Mouse (Mus musculus): ENCODE data around the gene Crybg2.
A peak's percentile ranks its signal among the peaks of the same experiment; 100 is the strongest.

Gene Crybg2

GRCm38 (mm10) chr4:134127793-134128192 lies 67.2 kb downstream of the Crybg2 start:
- DNase-seq (ENCODE audit: low read depth, low spot score) = no peak
- peaks cover 5% of the 10 kb centered on the region for H3K36me3 ChIP-seq (ENCODE audit: control insufficient read depth, insufficient read depth, low read length, poor library complexity, severe bottlenecking)
- H3K27me3 ChIP-seq (ENCODE audit: control insufficient read depth, insufficient read depth, low read length, poor library complexity, severe bottlenecking) = no peaks in the 10 kb centered on the region

GRCm38 (mm10) chr4:134128221-134128982 lies 67.8 kb downstream of the Crybg2 start, which contains the start of gene Sh3bgrl3:
Gene Sh3bgrl3 (minus strand): TSS chr4:134128789.
- peaks cover 5% of the 10 kb centered on the region for H3K36me3 ChIP-seq (ENCODE audit: control insufficient read depth, insufficient read depth, low read length, poor library complexity, severe bottlenecking)
- DNase-seq (ENCODE audit: low read depth, low spot score) = peak; percentile 86
- no peaks in the 10 kb centered on the region for H3K27me3 ChIP-seq (ENCODE audit: control insufficient read depth, insufficient read depth, low read length, poor library complexity, severe bottlenecking)

GRCm38 (mm10) chr4:134128983-134129362 lies 68.4 kb downstream of the Crybg2 start:
- Histone ChIP-seq H3K36me3 (ENCODE audit: control insufficient read depth, insufficient read depth, low read length, poor library complexity, severe bottlenecking) (peaks cover 5% of the 10 kb centered on the region), H3K27me3 (ENCODE audit: control insufficient read depth, insufficient read depth, low read length, poor library complexity, severe bottlenecking) (no peaks in the 10 kb centered on the region)
- peak; percentile 62 for DNase-seq (ENCODE audit: low read depth, low spot score)

DNA sequence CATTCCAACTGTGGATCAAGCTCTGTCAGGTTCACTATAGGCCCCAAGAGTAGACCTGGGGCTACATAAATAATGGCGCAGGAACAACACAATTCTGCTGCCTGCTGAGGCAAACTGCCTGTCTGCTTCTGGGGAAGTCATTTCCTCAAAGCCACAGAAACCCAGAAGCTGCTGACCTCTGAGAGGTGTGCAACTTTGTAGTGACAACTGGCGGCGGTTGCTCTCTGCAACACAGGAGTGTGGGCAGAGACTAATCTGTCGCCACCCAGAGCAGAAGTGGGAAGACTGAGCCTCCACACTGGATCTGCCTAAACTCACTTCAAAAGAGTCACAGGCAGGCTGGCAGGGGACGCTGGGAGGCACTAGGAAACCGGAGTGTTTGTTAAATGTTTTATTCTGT lies 68.9 kb downstream of the Crybg2 start:
- Histone ChIP-seq H3K36me3 (ENCODE audit: control insufficient read depth, insufficient read depth, low read length, poor library complexity, severe bottlenecking) (peaks cover 5% of the 10 kb centered on the region), H3K27me3 (ENCODE audit: control insufficient read depth, insufficient read depth, low read length, poor library complexity, severe bottlenecking) (no peaks in the 10 kb centered on the region)
- DNase-seq (ENCODE audit: low read depth, low spot score) = peak; percentile 53

DNA sequence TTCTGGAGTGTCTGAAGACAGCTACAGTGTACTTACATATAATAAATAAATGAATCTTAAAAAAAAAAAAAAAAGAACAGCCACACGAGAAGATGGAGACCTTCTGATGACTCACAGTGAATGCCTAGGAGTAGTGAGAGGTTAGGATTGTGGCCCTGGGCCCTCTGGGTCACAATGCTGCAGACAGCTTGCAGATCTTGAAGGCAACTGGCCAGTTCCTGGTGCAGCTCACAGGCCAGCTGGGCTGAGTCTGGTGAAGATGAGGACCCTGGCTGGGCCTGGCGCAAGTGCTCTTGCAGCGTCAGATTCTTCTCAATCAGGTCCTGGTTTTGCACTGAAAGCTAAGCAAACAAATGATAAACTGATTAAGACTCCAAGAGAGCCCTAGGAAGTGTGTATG lies 71.5 kb downstream of the Crybg2 start:
- H3K27me3 ChIP-seq (ENCODE audit: control insufficient read depth, insufficient read depth, low read length, poor library complexity, severe bottlenecking) = no peaks in the 10 kb centered on the region
- peaks cover 2% of the 10 kb centered on the region; the same call in 1 of the 2 replicates for H3K36me3 ChIP-seq (ENCODE audit: control insufficient read depth, insufficient read depth, low read length, poor library complexity, severe bottlenecking)
- DNase-seq (ENCODE audit: low read depth, low spot score) = no peak

DNA sequence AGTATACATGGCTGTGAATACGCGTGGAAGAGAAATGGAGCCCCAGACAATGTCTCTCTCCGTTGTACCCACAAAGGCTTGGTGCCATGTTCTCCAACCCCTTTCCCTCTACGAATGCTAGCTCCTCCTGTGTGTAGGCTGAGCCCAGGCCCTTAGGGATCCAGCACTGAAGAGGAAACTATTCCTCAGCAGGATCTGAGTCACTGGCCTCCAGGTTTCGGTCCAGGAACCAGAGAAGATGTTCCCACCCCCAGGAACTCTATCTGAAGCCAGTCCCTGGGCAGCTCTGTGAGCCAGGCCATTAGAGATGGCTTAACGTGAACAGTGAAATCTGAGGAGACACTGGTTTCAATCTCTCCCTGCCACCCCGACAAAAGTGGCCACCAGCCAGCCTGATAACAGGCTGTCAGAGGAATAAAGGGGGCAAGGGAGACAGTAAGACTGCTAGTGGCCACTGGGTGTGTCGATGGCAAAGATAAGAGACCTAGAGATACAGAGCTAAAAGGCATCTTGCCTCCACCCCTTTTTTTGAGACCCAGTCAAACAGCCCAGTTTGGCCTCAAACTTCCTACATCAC lies 72.0 kb downstream of the Crybg2 start:
- Histone ChIP-seq H3K36me3 (ENCODE audit: control insufficient read depth, insufficient read depth, low read length, poor library complexity, severe bottlenecking) (no peaks in the 10 kb centered on the region), H3K27me3 (ENCODE audit: control insufficient read depth, insufficient read depth, low read length, poor library complexity, severe bottlenecking) (no peaks in the 10 kb centered on the region)
- DNase-seq (ENCODE audit: low read depth, low spot score) = no peak

DNA sequence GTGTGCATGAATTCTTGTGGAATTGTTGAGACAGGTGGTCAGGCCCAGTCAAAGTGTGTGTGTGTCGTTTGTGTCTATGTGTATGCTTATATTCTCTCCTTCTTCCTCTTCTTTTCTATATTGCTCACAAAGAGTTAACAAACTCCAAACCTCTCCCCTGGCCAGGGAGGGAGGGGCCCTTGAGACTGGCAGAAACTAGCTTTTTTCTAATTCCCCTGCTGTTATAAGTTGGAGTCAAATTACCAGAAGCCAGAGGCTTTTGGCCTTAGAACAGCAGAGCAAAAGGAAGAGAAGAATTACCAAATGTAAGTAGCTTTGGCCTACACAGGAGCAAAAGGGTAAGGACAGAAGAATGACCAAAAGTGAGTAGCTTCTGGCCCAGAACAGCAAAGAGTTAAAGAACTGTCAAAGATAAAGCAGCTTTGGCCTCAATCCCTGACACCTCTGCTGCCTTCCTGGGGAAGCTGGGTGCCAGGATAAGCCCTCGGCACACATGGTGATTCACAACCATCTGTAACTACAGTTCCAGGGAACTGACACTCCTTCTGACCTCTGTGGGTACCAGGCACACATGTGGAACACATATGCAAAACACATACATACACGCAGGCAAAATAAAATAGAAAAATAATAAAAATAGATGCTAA lies 75.8 kb downstream of the Crybg2 start:
- H3K27me3 ChIP-seq (ENCODE audit: control insufficient read depth, insufficient read depth, low read length, poor library complexity, severe bottlenecking) = no peaks in the 10 kb centered on the region
- DNase-seq (ENCODE audit: low read depth, low spot score) = no peak
- H3K36me3 ChIP-seq (ENCODE audit: control insufficient read depth, insufficient read depth, low read length, poor library complexity, severe bottlenecking) = no peaks in the 10 kb centered on the region

DNA sequence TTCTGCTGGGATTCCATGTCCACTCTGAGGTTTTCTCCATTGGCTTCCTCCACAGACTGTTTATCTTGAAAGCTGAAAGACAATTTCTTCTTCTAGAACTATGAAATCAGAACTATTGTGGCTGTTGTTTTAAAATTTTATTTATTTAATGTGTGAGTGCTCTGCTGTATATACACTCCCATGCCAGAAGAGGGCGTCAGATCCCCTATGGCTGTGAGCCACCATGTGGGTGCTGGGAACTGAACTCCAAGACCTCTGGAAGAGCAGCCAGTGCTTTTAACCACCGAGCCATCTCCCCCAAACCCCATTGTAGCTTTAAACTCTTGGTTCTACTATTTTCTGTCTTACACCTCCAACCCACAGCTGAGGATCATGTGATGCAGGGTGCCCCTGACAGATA lies 78.2 kb downstream of the Crybg2 start:
- H3K36me3 ChIP-seq (ENCODE audit: control insufficient read depth, insufficient read depth, low read length, poor library complexity, severe bottlenecking) = no peaks in the 10 kb centered on the region
- DNase-seq (ENCODE audit: low read depth, low spot score) = no peak
- no peaks in the 10 kb centered on the region for H3K27me3 ChIP-seq (ENCODE audit: control insufficient read depth, insufficient read depth, low read length, poor library complexity, severe bottlenecking)
